Mouse (Mus musculus) olfactory bulb, adult 2 months (tissue): Measurements from ENCODE around the gene App.

Experiments used
- CTCF ChIP-seq: fragments of 200-500 bp; IDR thresholded peaks from 2 replicates; pipeline ENCODE4 v1.5.1; 2012; ENCODE audit warnings: low read depth, mild to moderate bottlenecking, low read length, moderate library complexity; ENCODE audit not compliant: insufficient read depth
- POLR2A ChIP-seq: fragments of 200-500 bp; IDR thresholded peaks from 2 replicates; pipeline ENCODE4 v1.6.1; 2012; ENCODE audit warnings: mild to moderate bottlenecking, low read depth, low read length, moderate library complexity; ENCODE audit not compliant: insufficient read depth

DNA sequence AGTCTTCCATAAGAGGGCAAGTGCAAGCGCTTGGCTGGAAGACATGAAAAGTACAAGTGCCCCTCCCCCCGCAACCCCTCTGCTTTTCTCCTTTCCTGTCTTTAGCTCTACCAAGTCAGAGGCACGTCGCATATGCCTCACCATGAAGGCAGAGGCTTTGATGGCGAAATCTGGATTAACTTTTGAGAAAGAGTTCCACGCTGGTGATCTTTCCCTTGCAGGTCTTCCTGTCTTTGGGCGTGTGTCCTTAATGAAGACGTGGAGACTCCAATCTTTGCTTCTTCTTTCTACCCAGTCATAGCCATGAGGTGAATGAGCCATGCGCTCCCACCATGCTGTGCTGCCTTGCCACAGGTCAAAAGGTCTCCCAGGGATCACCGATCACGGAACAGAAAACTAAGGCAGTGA is 27.8 kb downstream of the App start:
- TF ChIP-seq CTCF (no peak), POLR2A (no peak)
